Mouse (Mus musculus) kidney, postnatal 10 days (tissue): ENCODE results near the gene Tmem63c.
A peak's percentile ranks its signal among the peaks of the same experiment; 100 is the strongest.

Experiments used
- DNase-seq: peaks from one replicate; pipeline ENCODE4 v3.0.0; 2021; ENCODE audit warnings: mixed read lengths

Gene Tmem63c

DNA sequence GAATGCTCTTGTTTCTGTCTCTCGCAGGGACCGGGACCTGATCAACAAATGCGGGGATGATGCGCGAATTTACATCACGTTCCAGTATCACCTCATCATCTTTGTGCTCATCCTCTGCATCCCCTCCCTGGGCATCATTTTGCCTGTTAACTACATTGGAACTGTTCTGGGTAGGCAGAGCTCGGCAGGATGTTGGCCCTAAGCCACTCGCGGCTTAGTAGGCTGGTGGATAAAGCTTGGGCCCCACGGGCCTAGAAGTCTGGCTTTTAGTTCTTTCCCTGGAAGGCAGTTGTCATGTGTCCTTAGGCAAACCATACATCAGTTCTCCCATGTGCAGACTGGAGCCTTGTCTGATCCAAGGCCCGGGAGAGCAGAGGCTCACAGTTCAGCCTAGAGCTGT lies 44.3 kb downstream of the Tmem63c start:
- no peak for DNase-seq

DNA sequence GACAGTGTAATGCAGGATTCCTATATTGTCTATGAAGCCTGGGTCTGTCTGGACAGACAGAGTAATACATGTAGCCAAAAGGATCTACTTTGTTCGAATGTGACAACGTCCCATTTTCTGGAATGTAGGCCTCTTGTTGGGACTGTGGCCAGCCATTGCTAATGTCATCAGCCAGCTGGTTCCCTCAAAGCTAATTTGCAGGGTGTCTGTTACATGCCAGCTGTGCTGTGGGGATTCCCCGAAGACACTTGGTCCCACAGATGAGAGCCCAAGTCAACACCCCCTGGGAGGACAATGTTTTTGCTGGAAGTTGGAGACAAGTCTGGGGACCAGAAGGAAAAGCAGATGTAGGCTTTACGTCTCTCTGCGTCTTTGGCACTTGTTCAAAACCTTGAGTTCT lies 45.3 kb downstream of the Tmem63c start:
- peak; percentile 62 for DNase-seq

DNA sequence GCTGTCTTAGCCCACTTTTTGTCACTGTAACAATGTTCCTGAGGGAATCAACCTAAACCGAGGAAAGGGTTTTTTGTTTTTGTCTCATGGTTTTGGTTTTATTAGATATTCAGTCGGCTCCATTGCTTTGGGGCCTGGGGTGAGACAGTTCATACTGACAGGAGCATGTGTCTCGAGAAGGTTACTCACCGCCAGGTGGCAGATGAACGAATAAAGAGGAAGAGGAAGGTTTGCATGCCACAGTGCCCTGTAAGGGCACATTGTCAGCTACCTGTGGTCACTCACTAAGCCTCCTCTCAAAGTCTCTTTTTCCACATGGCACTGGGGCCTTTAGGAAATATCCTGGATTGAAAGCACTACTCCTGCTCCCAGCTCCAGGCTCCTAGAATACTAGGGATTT lies 49.4 kb downstream of the Tmem63c start:
- no peak for DNase-seq

DNA sequence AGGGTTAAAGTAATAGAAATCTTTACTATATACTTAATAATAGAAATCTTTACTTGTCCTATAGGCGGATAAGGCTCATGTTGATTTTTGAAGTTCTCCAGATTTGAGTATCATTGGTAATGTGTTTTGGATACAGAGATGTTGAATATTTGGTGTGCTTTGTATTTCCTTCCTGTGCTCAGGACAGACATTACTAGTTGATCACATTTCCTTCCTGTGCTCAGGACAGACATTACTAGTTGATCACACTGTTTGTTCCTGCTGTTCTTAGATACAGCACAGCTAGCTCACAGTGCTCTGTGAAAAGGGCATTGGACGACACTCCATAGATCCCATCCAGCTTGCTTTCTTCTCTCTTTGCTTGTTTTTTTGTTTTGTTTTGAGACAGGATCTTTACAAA lies 55.5 kb downstream of the Tmem63c start:
- no peak for DNase-seq

DNA sequence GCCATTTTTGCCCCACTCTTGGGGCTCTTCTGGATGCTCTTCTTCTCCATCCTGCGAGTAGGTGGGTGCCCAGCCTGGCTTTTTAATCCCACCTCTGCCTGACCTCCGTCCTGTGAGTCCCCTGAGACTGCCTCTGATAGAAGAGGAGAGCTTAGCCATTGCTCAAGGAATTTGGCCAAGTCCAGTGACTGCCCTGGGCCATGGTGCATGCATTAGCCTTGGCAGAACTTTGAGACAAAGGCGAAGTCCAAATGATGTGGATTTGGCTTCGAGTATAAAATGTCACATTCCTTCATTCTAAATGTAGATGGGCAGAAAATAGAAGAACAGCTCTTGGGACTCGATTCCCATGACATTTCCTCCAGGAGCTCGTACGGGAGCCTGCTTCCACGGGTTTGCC lies 61.7 kb downstream of the Tmem63c start:
- DNase-seq: no peak

DNA sequence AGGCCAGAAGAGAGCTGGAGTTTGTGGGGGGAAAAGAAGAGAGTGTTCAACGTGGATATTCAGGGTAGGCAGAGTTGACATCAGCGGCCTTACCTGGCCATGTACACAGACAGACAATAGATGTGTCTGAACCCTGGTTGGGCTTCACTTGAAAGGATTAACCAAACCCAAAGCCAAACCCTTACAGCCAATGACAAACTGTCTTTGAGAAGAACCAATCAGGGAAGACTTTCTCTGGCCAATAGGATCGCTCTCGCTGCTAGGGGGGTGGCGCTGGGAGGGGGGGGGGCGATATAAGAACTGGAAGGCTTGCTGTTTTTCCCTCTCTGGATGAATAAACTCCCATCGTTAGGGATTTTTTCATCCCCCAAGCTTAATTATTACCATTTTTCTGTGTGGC lies 66.1 kb downstream of the Tmem63c start:
- DNase-seq: no peak

DNA sequence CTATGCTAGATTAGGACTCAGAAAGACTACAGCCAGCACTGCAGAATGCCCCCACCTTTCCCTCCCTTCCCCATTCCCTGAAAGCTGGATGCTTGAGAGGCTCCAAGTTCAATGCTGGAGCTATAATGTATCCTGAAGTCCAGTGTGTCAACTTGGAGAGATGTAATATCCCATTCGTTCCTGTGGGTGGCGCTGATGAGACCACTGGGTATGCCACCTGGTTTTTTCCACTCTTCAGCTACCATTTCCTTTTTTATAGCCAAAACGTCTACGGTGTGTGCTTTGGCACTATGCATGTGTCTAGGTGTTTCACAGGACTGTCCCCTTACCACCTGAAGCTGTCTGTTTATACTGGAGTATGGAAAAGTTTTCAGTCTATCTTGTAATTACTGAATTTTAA lies 67.2 kb downstream of the Tmem63c start:
- no peak for DNase-seq

DNA sequence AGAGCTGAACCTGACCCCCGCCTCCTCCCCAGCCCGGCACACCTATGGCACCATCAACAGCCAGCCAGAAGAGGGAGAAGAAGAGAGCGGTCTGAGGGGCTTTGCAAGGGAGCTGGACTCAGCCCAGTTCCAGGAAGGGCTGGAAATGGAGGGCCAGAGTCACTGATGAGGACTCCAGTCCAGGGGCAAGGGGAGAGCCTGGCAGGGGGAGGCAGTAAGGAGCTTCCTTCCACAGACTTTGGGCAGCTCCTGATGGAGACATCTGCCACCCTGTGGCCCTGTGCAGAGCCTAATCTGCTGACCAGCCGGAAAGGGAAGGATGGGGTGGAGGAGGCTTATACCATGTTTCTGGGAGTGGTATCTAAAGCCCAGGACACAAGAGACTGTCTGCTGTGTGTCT lies 68.1 kb downstream of the Tmem63c start:
- DNase-seq: no peak

DNA sequence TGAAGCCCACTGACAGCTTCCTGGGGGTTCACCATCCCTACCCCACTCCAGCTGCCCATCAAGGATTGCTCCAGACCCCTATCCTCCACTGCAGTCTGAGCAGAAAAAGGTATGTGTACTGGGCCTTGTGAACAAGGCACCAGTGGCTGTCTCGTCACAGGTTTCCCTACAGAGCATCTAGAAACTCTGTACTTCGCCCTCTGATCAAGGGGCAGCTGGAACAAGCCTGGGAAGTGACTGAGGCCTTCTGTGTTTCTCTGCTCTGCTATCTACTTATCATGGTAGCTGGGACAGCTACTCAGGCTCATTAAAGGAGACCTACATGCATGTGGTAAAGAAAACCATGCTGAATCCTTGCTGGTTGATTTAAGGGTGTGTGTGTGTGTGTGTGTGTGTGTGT lies 68.6 kb downstream of the Tmem63c start:
- DNase-seq: peak; percentile 35

DNA sequence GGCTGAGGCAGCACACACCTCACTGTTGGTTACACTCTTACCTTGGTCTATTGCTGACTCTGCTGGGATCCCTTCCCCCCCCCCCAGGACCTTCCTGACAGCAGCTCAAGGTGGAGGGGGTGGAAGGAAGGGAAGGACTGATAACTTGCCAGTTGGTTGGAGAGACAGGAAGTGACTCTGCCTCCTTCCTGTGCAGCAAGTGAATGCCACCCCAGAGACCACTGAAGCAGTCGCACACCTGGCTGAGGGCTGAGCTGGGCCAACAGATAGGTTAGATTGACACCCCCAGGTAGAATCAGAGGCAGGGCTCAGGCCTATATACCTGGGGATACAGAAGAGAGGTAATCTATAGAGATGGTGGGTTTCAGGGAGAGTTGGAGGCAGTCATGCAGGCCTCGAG lies 70.8 kb downstream of the Tmem63c start:
- no peak for DNase-seq

DNA sequence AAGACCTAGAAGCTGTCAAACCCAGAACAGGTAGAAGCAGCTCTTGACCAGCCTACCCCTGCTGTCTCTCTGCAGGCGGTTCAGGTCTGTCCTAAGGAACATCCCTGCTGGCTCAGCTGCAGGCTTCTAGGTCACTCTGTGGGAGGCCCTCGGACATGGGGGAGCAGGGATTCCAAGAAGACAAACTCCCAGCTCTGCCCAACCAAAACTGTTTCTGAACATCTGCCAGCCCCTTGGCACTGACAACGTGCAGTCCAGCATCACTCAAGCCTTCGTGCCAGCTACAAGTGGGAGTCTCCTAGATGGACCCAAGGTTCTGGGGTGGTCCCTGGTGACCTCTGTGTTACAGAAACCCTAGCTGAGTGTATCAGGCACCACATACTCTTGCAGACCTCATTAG lies 72.1 kb downstream of the Tmem63c start:
- DNase-seq: peak; percentile 22

DNA sequence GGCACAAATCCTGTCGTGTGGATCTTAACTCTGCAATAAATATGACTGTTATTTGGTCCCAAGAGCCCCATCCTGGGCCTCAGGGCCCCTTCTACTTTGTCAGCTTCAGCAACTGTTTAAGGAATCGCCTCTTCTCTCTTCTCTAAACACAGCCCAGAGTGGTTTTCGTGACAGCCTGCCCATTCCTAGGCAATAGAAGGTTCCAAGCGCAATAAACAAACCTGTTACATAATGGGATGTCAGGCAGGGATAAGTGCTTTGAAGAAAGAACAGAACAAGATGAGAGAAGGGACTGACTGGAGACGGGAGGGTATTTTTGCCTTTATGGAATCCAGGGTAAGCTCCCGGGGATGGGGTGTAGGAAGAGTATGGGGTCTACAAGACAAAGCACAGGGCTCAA lies 72.5 kb downstream of the Tmem63c start:
- no peak for DNase-seq

DNA sequence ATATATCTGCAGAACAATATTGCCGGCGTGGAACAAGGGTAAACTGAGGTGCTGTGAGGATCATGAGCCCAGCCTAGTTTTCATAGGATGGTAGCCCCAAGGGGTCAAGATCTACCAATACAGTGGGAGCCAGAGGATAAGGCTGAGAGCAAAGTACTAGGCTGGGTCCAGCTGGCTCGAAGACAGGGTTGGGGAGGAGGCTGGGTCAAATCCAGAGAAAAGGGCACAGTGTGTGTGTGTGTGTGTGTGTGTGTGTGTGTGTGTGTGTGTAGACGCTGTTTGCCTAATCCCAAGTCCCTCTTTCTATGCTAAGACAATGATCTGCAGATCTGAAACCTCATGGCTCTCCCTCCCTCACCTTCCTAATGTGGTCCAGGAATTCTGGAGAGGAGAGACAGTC lies 79.2 kb downstream of the Tmem63c start:
- DNase-seq: no peak

DNA sequence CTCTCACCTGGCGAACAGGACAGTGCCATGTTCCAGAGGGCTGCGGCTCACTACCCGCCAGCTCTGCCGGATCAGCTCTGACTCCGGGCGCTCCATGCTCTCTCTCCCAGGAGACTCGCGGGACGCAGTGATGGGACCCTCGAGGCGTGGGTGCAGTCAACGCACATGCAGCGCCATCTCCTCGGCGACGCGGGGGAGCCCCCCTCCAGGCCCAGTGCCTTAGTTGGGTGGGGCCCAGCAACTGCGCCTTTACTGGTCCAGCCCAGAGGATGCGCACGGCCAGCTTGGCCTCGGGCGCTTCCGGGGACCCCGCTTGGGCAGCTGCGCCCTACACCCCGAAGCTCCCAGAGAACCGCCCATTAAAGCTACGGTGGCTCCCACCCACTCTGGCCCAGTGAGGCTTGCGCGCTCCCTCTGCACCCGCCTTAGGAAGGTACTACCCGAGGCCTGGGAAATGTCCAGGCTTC lies 81.1 kb downstream of the Tmem63c start, which contains the start of gene Ngb:
Gene Ngb (minus strand): TSS at position 375 of the 467 bp plus-strand sequence.
- peak; percentile 17 for DNase-seq

DNA sequence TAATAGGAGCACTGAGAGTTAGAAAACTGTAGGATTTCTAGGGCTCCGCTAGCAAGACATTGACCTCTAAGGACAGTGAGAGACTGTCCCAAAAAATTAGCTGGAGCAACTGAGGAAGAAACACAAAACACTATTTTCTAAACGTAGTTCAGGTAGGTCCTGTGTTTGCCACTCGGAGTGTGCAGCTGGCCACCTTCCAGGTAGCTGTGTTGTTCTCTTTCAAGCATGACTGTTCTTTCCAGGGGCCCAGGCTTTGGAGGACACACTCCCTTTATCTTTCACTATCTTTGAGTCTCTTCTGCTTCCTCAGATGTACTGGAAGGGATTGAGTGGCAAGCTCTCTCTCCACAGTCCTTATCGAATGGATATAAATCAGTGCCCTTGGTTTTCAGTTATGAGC lies 82.3 kb downstream of the Tmem63c start:
- peak; percentile 30 for DNase-seq

DNA sequence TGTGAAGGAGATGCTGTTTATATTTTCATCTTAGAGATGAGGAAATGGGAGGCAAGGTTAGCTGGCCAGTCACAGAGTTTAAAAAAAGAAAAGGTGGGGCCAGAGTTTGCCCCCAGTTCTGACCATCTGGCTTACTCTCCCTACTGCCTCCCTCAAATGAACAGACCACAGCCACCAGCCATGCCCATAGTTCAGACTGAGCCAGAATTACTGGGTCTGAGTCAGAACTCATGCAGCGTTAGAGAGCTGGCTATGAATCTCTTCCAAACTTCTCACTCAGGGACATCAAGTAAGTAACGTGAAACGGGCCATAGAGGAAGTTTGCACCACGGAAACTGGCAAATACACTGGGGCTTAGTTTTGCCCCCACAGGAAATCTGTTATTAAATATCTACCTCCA lies 83.7 kb downstream of the Tmem63c start:
- DNase-seq: no peak

DNA sequence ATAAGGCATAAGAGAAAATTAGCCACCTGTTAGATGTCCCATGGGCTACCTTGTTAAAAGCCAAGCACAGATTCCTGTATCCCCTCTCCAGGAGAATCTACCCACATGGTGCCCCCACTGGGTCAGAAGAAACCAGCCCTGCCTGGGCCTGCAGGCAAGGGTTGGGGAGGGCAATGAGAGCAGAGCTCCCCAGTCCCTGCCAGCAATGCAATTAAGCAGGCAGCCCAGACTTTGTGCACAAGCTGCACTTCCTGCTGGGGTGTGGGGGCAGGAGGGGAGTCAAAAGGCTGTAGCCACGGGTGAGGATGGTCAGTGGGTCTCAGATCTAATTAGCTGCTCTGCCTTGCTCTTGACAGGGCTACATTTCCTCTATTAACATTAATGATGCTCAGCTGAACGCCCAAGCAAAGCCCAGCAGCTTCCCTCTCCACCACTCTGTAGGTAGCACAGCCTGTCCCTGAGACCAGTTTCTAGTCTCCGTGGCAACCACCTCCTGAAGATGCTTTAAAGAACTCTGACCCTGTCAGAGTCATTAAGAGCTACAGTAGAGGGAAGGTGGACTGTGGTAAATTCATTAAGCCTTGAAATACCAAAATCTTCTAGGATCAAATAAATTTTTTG lies 86.3 kb downstream of the Tmem63c start:
- DNase-seq: no peak

DNA sequence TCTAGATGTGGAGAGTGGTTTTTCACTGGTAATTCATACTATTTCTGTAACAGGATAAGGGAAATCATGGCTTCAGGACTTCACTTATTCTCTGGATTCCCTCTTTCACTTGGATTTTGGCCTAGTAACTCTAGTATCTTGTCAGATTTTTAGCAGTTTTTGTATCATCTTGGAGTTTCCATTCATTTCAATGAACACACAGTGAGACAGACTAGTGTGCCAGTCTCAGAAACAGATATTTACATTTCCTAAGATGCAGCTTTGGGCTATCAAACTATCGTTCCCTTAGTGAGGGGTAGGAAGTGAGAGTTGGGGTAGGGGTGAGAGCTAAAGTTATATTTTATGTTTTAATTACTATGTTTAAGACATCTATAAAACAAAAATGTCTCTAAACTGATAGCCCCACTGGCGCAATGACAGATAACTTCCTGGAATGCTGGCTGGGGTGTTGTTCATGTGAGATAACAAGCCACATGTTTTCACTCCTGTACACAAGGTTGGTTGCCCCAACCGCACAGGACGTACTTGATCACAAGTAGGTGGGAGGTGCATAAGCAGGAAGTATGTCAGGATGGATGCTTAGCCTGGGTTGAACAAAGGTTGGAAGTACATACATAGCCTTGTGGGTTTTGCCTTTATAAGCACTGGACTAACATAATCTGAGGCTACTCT lies 100.9 kb downstream of the Tmem63c start:
- no peak for DNase-seq

DNA sequence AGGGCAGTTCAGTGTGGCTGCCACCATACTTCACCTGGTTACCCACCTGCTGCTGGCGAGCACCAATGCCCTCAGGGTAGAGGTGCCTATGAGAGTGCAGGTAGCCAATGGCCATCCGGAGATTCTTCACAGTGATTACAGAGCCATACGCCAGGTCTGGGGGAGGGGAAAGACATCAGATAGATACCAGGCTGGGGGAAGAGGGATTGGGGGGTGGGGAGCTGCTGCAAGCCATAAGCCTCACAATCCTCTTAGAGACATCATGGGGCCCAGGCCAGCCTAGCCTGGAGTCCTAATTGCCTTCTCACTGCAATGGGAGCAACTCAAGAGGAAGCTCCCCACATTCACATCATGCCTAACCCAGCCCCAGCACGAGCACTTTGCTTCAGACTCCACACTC lies 106.1 kb downstream of the Tmem63c start:
- no peak for DNase-seq

DNA sequence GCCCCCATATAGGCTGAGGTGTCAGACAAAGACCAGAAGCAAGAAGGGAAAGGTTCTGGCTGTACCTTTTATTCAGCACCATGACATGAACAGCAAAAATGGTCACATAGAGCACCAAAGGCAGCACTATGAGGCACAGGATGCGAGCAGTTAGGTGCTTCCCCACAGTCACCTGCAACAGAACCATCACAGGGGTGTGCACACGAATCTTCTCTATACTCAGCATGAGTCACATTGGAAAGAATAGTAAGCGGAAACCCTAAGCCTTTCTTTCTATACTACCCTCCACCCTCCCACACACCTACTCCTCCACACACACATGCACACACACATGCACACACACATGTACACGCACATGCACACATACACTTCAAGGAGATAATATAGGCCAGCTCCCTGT lies 109.1 kb downstream of the Tmem63c start:
- no peak for DNase-seq

DNA sequence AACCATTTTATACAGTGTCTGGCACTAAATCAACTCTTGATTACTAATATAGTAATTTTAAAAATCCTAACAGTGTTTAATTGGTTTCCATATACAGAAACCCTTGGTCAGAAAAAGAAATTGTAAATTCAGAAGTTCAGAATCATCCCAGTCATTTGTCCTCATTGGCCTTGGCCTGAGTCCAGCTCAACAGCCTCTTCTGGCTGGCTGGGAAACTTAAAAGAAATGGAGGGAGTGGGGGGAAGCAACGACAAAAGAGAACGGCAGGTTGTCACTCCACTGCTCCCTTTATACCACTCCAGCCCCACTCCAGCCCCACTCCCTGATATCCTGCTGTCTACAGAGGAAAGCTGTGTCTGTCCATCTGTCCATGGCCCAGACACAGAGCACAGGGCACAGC lies 110.0 kb downstream of the Tmem63c start:
- peak; percentile 47 for DNase-seq

DNA sequence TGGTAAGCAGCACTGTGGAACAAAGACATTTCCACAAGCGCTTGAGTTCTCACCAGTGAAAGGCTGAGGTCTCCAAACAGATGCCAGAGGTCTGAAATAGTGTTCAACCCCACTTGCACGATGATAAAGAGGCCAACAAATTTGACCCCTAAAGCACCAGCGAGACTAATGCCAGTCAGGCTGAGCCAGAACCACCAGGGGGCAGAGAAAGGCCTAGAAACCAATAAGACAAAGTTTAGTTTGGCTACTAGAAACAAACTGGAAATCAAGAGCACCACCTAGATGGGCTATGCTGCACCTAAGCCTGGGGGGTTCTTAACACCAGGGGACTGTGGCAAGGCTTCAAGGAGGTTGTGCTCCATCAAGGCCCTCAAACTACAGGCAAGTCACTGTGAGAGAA lies 110.5 kb downstream of the Tmem63c start:
- peak; percentile 61 for DNase-seq

DNA sequence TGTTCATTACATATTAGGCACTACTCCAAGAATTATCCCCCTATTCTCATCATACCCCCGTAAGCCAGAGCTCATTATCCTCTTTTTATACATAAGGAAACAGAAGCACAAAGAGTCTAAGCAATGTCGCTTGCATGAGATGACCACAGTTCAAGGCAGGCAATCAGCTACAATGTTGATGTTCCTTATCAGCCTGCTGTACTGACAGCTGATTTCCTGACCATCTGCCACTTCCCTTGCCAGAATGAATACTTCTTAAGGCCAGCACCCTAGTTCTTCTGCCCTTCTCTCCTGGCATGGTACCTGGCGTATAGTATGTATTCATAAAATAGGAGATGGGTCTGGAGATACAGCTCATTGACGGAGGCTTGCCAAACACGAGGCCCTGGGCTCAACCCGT lies 111.1 kb downstream of the Tmem63c start:
- no peak for DNase-seq

DNA sequence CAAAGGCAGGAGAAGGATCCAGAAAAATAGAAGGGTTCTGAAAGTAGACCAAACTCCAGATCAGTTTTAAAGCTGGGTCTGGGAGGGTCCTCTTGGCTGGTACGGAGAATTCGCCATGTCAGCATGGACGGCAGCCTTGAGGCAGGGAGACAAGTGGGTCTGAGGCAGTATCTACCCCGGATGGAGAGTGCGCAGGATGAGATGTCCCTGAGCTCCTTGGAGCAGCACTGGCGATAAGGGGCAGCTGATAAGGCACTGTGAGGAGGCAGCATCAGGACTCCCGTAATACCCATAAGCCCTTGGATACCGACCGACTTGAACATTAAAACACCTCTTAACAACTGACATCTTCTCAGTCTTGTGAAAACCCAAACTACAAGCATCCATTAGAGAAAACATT lies 111.6 kb downstream of the Tmem63c start:
- DNase-seq: no peak
